Mouse (Mus musculus): ENCODE measurements around the gene Rhoa. TPM values are rescaled to one million over a fixed set of nuclear protein-coding genes. Genes with fewer than 3 reads are reported as not detected.

The Rhoa gene
- polyA plus RNA-seq, 1 experiment from 2014 or later: 468 TPM

- Histone ChIP-seq H3K36me3 (peaks cover 12% of the 10 kb centered on the region; the same call in 1 of the 2 replicates), H3K9me3 (replicated peaks) (no peaks in the 10 kb centered on the region), H3K4me3 (replicated peaks) (peak within 1 kb of the TSS; percentile 64), H3K27ac (replicated peaks) (peak within 1 kb of the TSS; percentile 85), H3K4me1 (peaks cover 4% of the 10 kb centered on the region), H3K27me3 (no peaks in the 10 kb centered on the region), H3K9ac (peak within 1 kb of the TSS; percentile 53), H3K4me2 (replicated peaks) (peak within 1 kb of the TSS; percentile 69)
- ATAC-seq (ENCODE audit: insufficient number of reproducible peaks, low FRiP score, low TSS enrichment, low read depth): peak; percentile 97
- WGBS: under 1% methylated on average over 32 of the region's 32 CpGs
These were observed 15.7 kb upstream of the Rhoa start, which contains the start of gene Nicn1 for GRCm38 (mm10) chr9:108290016-108290750. TSS of gene Nicn1 (plus strand) at chr9:108290429.

GRCm38 (mm10) chr9:108290773-108291172 is 15.2 kb upstream of the Rhoa start:
- peak overlapping the region; percentile 64 for H3K4me3 ChIP-seq (replicated peaks)

GRCm38 (mm10) chr9:108296453-108297355 is 9.2 kb upstream of the Rhoa start, which contains the start of gene Amt:
TSS of gene Amt (plus strand) at chr9:108296853.
- 20% methylated on average over 18 of the region's 18 CpGs for WGBS
- H3K36me3 ChIP-seq: peaks cover 25% of the 10 kb centered on the region
- ATAC-seq (ENCODE audit: insufficient number of reproducible peaks, low FRiP score, low TSS enrichment, low read depth): no peak
- H3K4me3 ChIP-seq (replicated peaks): peak within 1 kb of the TSS; percentile 10; the same call in 1 of the 2 replicates
- 0 out of 2 replicates have a peak, but pooled peaks cover 7% of the 10 kb centered on the region for H3K4me1 ChIP-seq
- no peak within 1 kb of the TSS for H3K27ac ChIP-seq (replicated peaks)
- no peaks in the 10 kb centered on the region for H3K9me3 ChIP-seq (replicated peaks)
- H3K9ac ChIP-seq: no peak within 1 kb of the TSS
- peak within 1 kb of the TSS; percentile 24 for H3K4me2 ChIP-seq (replicated peaks)
- H3K27me3 ChIP-seq: no peaks in the 10 kb centered on the region

More at GRCm38 (mm10) chr9:108290773-108291172, 15.2 kb upstream of the Rhoa start:
- Histone ChIP-seq H3K4me1 (peaks cover 4% of the 10 kb centered on the region), H3K9ac (peak overlapping the region; percentile 47), H3K36me3 (peaks cover 17% of the 10 kb centered on the region), H3K27me3 (no peaks in the 10 kb centered on the region), H3K4me2 (replicated peaks) (peak overlapping the region; percentile 69), H3K27ac (replicated peaks) (no peak overlapping the region), H3K9me3 (replicated peaks) (no peaks in the 10 kb centered on the region)
- WGBS: 51% methylated on average over 6 of the region's 6 CpGs
- no peak for ATAC-seq (ENCODE audit: insufficient number of reproducible peaks, low FRiP score, low TSS enrichment, low read depth)

- Histone ChIP-seq H3K4me3 (replicated peaks) (no peak overlapping the region), H3K27me3 (no peaks in the 10 kb centered on the region), H3K4me2 (replicated peaks) (no peak overlapping the region), H3K9me3 (replicated peaks) (no peaks in the 10 kb centered on the region), H3K4me1 (peaks cover 12% of the 10 kb centered on the region), H3K36me3 (peaks cover 25% of the 10 kb centered on the region), H3K27ac (replicated peaks) (no peak overlapping the region), H3K9ac (no peak overlapping the region)
- no peak for ATAC-seq (ENCODE audit: insufficient number of reproducible peaks, low FRiP score, low TSS enrichment, low read depth)
- 81% methylated on average over 3 of the region's 3 CpGs for WGBS
These were observed 4.1 kb upstream of the Rhoa start for GRCm38 (mm10) chr9:108301853-108302252.

- Histone ChIP-seq H3K27ac (replicated peaks) (0 out of 2 replicates have a peak overlapping the region, but pooled peaks have one; percentile 100), H3K4me2 (replicated peaks) (peak overlapping the region; percentile 72), H3K27me3 (no peaks in the 10 kb centered on the region), H3K36me3 (peaks cover 23% of the 10 kb centered on the region), H3K4me3 (replicated peaks) (peak overlapping the region; percentile 96), H3K9me3 (replicated peaks) (no peaks in the 10 kb centered on the region), H3K4me1 (peaks cover 24% of the 10 kb centered on the region), H3K9ac (peak overlapping the region; percentile 63; the same call in 1 of the 2 replicates)
- no peak for ATAC-seq (ENCODE audit: insufficient number of reproducible peaks, low FRiP score, low TSS enrichment, low read depth)
- 89% methylated on average over 4 of the region's 4 CpGs for WGBS
These were observed 1.2 kb upstream of the Rhoa start for GRCm38 (mm10) chr9:108304716-108305115.

- 0% methylated on average over 1 of the region's 1 CpGs for WGBS
- H3K36me3 ChIP-seq: peaks cover 23% of the 10 kb centered on the region
- no peaks in the 10 kb centered on the region for H3K27me3 ChIP-seq
- ATAC-seq (ENCODE audit: insufficient number of reproducible peaks, low FRiP score, low TSS enrichment, low read depth): no peak
- peaks cover 28% of the 10 kb centered on the region for H3K4me1 ChIP-seq
- H3K4me2 ChIP-seq (replicated peaks): peak overlapping the region; percentile 72
- peak overlapping the region; percentile 96 for H3K4me3 ChIP-seq (replicated peaks)
- no peaks in the 10 kb centered on the region for H3K9me3 ChIP-seq (replicated peaks)
- peak overlapping the region; percentile 63 for H3K9ac ChIP-seq
- peak overlapping the region; percentile 100 for H3K27ac ChIP-seq (replicated peaks)
These were observed 759 bp upstream of the Rhoa start for GRCm38 (mm10) chr9:108305170-108305569.

GRCm38 (mm10) chr9:108306571-108306980 is 647 bp downstream of the Rhoa start:
- Histone ChIP-seq H3K4me3 (replicated peaks) (peak overlapping the region; percentile 96), H3K4me1 (peaks cover 35% of the 10 kb centered on the region), H3K36me3 (peaks cover 18% of the 10 kb centered on the region), H3K4me2 (replicated peaks) (peak overlapping the region; percentile 72), H3K27ac (replicated peaks) (peak overlapping the region; percentile 100), H3K9me3 (replicated peaks) (no peaks in the 10 kb centered on the region), H3K9ac (peak overlapping the region; percentile 97), H3K27me3 (no peaks in the 10 kb centered on the region)
- ATAC-seq (ENCODE audit: insufficient number of reproducible peaks, low FRiP score, low TSS enrichment, low read depth): peak; percentile 84
- under 1% methylated on average over 50 of the region's 51 CpGs for WGBS

- ATAC-seq (ENCODE audit: insufficient number of reproducible peaks, low FRiP score, low TSS enrichment, low read depth): no peak
- Histone ChIP-seq H3K27me3 (no peaks in the 10 kb centered on the region), H3K27ac (replicated peaks) (peak overlapping the region; percentile 100), H3K9ac (peak overlapping the region; percentile 97), H3K4me1 (peaks cover 40% of the 10 kb centered on the region), H3K36me3 (peaks cover 16% of the 10 kb centered on the region), H3K4me3 (replicated peaks) (peak overlapping the region; percentile 96), H3K9me3 (replicated peaks) (no peaks in the 10 kb centered on the region), H3K4me2 (replicated peaks) (peak overlapping the region; percentile 72)
- 11% methylated on average over 12 of the region's 12 CpGs for WGBS
These were observed 1.3 kb downstream of the Rhoa start for GRCm38 (mm10) chr9:108307021-108307807.

- Histone ChIP-seq H3K36me3 (peaks cover 7% of the 10 kb centered on the region), H3K9me3 (replicated peaks) (no peaks in the 10 kb centered on the region), H3K27me3 (no peaks in the 10 kb centered on the region), H3K4me1 (peaks cover 40% of the 10 kb centered on the region), H3K27ac (replicated peaks) (no peak overlapping the region), H3K9ac (peak overlapping the region; percentile 6; the same call in 1 of the 2 replicates), H3K4me3 (replicated peaks) (peak overlapping the region; percentile 96), H3K4me2 (replicated peaks) (peak overlapping the region; percentile 72)
- ATAC-seq (ENCODE audit: insufficient number of reproducible peaks, low FRiP score, low TSS enrichment, low read depth): no peak
- WGBS: 46% methylated on average over 2 of the region's 2 CpGs
These were observed 2.2 kb downstream of the Rhoa start for GRCm38 (mm10) chr9:108308141-108308540.

- H3K4me1 ChIP-seq: no peaks in the 10 kb centered on the region
- H3K27me3 ChIP-seq: no peaks in the 10 kb centered on the region
- WGBS: 94% methylated on average over 3 of the region's 3 CpGs
These were observed 11.6 kb downstream of the Rhoa start for GRCm38 (mm10) chr9:108317572-108317971.

More at GRCm38 (mm10) chr9:108317572-108317971, 11.6 kb downstream of the Rhoa start:
- no peak overlapping the region for H3K4me3 ChIP-seq (replicated peaks)
- no peak overlapping the region for H3K4me2 ChIP-seq (replicated peaks)
- no peaks in the 10 kb centered on the region for H3K9me3 ChIP-seq (replicated peaks)
- H3K36me3 ChIP-seq: peaks cover 15% of the 10 kb centered on the region
- no peak for ATAC-seq (ENCODE audit: insufficient number of reproducible peaks, low FRiP score, low TSS enrichment, low read depth)
- no peak overlapping the region for H3K27ac ChIP-seq (replicated peaks)
- no peak overlapping the region for H3K9ac ChIP-seq

Measured in embryonic facial prominence, embryonic 15.5 days (tissue).